Mouse (Mus musculus) myocyte (in vitro differentiated cells): ENCODE data around the gene Ngdn. TPM values are rescaled to one million over a fixed set of nuclear protein-coding genes. Genes with fewer than 3 reads are reported as not detected.
"Not testable (repeated sequence)": the region's sequence is repeated elsewhere in the genome, so short reads cannot be mapped to it uniquely, and the experiment has no call there.

Experiments used
- H3K27me3 ChIP-seq: one replicate; pipeline ENCODE4 v1.6.1; 2011; ENCODE audit not compliant: control insufficient read depth, insufficient read depth, insufficient read length
- H3K36me3 ChIP-seq: one replicate; pipeline ENCODE4 v1.6.1; 2011; ENCODE audit not compliant: control insufficient read depth, insufficient read depth
- H3K4me2 ChIP-seq: one replicate; pipeline ENCODE4 v1.6.1; 2011; ENCODE audit warnings: low read depth, control low read depth
- H3K4me3 ChIP-seq: one replicate; pipeline ENCODE4 v1.5.1; 2011; ENCODE audit warnings: mild to moderate bottlenecking, control low read depth, moderate library complexity
- H3K79me2 ChIP-seq: one replicate; pipeline ENCODE4 v1.6.1; 2011; ENCODE audit not compliant: control insufficient read depth, insufficient read depth
- H3ac ChIP-seq: one replicate; pipeline ENCODE4 v1.6.1; 2011; ENCODE audit not compliant: control insufficient read depth, insufficient read length
- CEBPB ChIP-seq: IDR thresholded peaks from 2 replicates; pipeline ENCODE4 v1.6.1; 2011; ENCODE audit warnings: mild to moderate bottlenecking, moderate library complexity; ENCODE audit not compliant: poor library complexity, insufficient read depth, severe bottlenecking
- E2F4 ChIP-seq: IDR thresholded peaks from one replicate; pipeline ENCODE4 v1.6.1; 2011; ENCODE audit warnings: mild to moderate bottlenecking, control low read depth, moderate library complexity; ENCODE audit not compliant: insufficient read depth
- MAX ChIP-seq: IDR thresholded peaks from one replicate; pipeline ENCODE4 v1.6.1; 2011; ENCODE audit warnings: low read depth, mild to moderate bottlenecking, control low read depth
- MYOD1 ChIP-seq, 3 experiments: IDR thresholded peaks; one replicate each; pipeline ENCODE4 v1.6.1; 2011; ENCODE audit warnings: control low read depth in 2 of 3, low read depth in 2 of 3, mild to moderate bottlenecking in 2 of 3, moderate library complexity in 1 of 3; ENCODE audit not compliant: insufficient read length in 2 of 3, control insufficient read depth in 1 of 3
- MYOG ChIP-seq, 3 experiments: IDR thresholded peaks; one replicate each; pipeline ENCODE4 v1.6.1; 2011; ENCODE audit warnings: control low read depth in 2 of 3, low read depth in 2 of 3, mild to moderate bottlenecking in 2 of 3; ENCODE audit not compliant: insufficient read length in 2 of 3, control insufficient read depth in 1 of 3, insufficient read depth in 1 of 3
- POLR2A ChIP-seq: IDR thresholded peaks from one replicate; pipeline ENCODE4 v1.6.1; 2011; ENCODE audit warnings: low read depth, mild to moderate bottlenecking, control low read depth, moderate library complexity; ENCODE audit not compliant: insufficient read length
- POLR2AphosphoS2 ChIP-seq: IDR thresholded peaks from one replicate; pipeline ENCODE4 v1.6.1; 2011; ENCODE audit warnings: low read depth, control low read depth; ENCODE audit not compliant: insufficient read length
- REST ChIP-seq: IDR thresholded peaks from one replicate; pipeline ENCODE4 v1.6.1; 2011; ENCODE audit warnings: mild to moderate bottlenecking, control low read depth, moderate library complexity; ENCODE audit not compliant: insufficient read depth, insufficient read length
- SRF ChIP-seq: IDR thresholded peaks from one replicate; pipeline ENCODE4 v1.6.1; 2011; ENCODE audit warnings: low read depth; ENCODE audit not compliant: control insufficient read depth, insufficient read length
- TCF12 ChIP-seq: IDR thresholded peaks from one replicate; pipeline ENCODE4 v1.6.1; 2011; ENCODE audit warnings: mild to moderate bottlenecking, control low read depth; ENCODE audit not compliant: poor library complexity, insufficient read depth, severe bottlenecking
- TCF3 ChIP-seq: IDR thresholded peaks from one replicate; pipeline ENCODE4 v1.6.1; 2011; ENCODE audit warnings: low read depth, control low read depth; ENCODE audit not compliant: insufficient read length
- USF1 ChIP-seq: IDR thresholded peaks from one replicate; pipeline ENCODE4 v1.6.1; 2011; ENCODE audit warnings: low read depth, mild to moderate bottlenecking, control low read depth, moderate library complexity
- polyA plus RNA-seq: library from polyadenylated mRNA; unstranded; fragments of >200 nt; fragmentation: generic; extraction: Trizol; gene quantifications from one replicate; pipeline ENCODE4 v1.2.1, GENCODE M21; 2012; ENCODE audit warnings: missing spikeins

The Ngdn gene
- polyA plus RNA-seq, 1 experiment: 39.4 TPM

DNA sequence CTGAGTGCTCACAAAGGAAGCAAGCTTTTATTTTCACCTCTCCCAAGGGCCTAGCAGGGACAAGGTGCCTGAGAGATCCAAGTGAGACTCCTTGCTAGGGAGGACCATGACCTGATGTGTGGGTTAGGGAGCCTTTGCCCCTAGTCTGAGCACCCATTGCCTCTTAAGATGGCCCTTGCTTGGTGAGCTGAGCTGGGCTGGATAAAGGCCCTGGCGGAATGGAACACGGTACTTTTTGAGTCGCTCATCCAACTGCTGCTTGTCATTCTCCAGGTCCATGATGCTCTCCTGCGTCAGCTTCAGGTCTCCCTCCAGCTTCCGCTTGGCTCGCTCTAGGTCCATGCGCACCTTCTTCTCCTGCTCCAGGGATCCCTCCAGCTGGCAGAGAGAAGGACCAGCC, 33.3 kb upstream of the Ngdn start:
- H3K36me3 ChIP-seq: no peaks in the 10 kb centered on the region
- H3K27me3 ChIP-seq: peaks cover 16% of the 10 kb centered on the region
- no peak overlapping the region for H3K4me2 ChIP-seq
- no peak for TF ChIP-seq E2F4
- TF ChIP-seq REST: no peak
- no peak for TF ChIP-seq SRF
- no peak for TF ChIP-seq TCF3
- TF ChIP-seq CEBPB: no peak
- TF ChIP-seq MYOG (IDR thresholded peaks at IDR 0.05; ENCODE audit: control insufficient read depth in 1 of 3, insufficient read depth in 1 of 3, insufficient read length in 2 of 3, low read depth in 2 of 3): no peak
- no peak for TF ChIP-seq POLR2A
- TF ChIP-seq MAX: no peak
- no peak overlapping the region for H3K4me3 ChIP-seq
- no peak overlapping the region for H3ac ChIP-seq
- H3K79me2 ChIP-seq: no peaks in the 10 kb centered on the region

DNA sequence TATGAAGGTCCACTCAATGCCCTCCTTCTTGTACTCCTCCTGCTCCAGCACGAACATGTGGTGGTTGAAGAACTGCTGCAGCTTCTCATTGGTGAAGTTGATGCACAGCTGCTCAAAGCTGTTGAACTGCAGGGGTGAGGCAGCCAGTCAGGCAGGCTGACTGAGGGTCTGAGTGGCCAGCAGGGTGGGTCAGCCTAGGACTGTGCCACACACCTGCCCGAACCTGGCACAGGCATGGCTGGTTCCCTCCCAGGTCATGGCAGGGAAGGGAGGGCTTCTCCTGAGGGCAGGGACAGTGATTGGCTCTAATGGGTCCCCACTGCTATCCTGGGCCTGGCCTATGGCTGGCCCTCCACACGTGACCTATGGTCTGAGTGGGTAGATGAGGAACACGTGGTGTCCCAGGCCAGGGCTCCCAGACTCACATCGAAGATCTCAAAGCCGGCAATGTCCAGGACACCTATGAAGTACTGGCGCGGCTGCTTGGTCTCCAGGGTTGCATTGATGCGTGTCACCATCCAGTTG, 26.8 kb upstream of the Ngdn start:
- not testable (repeated sequence) for H3K4me2 ChIP-seq, H3K4me3 ChIP-seq, H3K36me3 ChIP-seq, H3ac ChIP-seq, H3K79me2 ChIP-seq
- H3K27me3 ChIP-seq: peaks cover 23% of the 10 kb centered on the region

GRCm38 (mm10) chr14:54988882-54989281, 26.4 kb upstream of the Ngdn start:
- Histone ChIP-seq H3K36me3 (no peaks in the 10 kb centered on the region), H3K79me2 (no peaks in the 10 kb centered on the region), H3ac (no peak overlapping the region), H3K27me3 (peaks cover 23% of the 10 kb centered on the region), H3K4me2 (no peak overlapping the region), H3K4me3 (no peak overlapping the region)
- TF ChIP-seq MYOG (IDR thresholded peaks at IDR 0.05; ENCODE audit: control insufficient read depth in 1 of 3, insufficient read depth in 1 of 3, insufficient read length in 2 of 3, low read depth in 2 of 3) (no peak), SRF (no peak), POLR2AphosphoS2 (no peak), MYOD1 (IDR thresholded peaks at IDR 0.05; ENCODE audit: control insufficient read depth in 1 of 3, insufficient read length in 2 of 3, low read depth in 2 of 3) (no peak), MAX (no peak), TCF12 (no peak), POLR2A (no peak), TCF3 (no peak), E2F4 (no peak), REST (no peak)

GRCm38 (mm10) chr14:54989886-54990441, 25.3 kb upstream of the Ngdn start:
- Histone ChIP-seq H3K4me2 (no peak overlapping the region), H3K27me3 (peaks cover 20% of the 10 kb centered on the region), H3K36me3 (no peaks in the 10 kb centered on the region), H3ac (no peak overlapping the region), H3K4me3 (no peak overlapping the region), H3K79me2 (no peaks in the 10 kb centered on the region)
- no peak for TF ChIP-seq MYOD1 (IDR thresholded peaks at IDR 0.05; ENCODE audit: control insufficient read depth in 1 of 3, insufficient read length in 2 of 3, low read depth in 2 of 3)
- TF ChIP-seq POLR2AphosphoS2: no peak
- TF ChIP-seq E2F4: no peak
- TF ChIP-seq REST: no peak
- no peak for TF ChIP-seq TCF3
- TF ChIP-seq SRF: no peak
- no peak for TF ChIP-seq CEBPB
- TF ChIP-seq MYOG (IDR thresholded peaks at IDR 0.05; ENCODE audit: control insufficient read depth in 1 of 3, insufficient read depth in 1 of 3, insufficient read length in 2 of 3, low read depth in 2 of 3): no peak
- TF ChIP-seq TCF12: no peak
- TF ChIP-seq POLR2A: no peak
- TF ChIP-seq USF1: no peak
- no peak for TF ChIP-seq MAX

- Histone ChIP-seq H3K4me2 (peak overlapping the region; percentile 5), H3K4me3 (no peak overlapping the region), H3K36me3 (no peaks in the 10 kb centered on the region), H3K79me2 (no peaks in the 10 kb centered on the region), H3ac (no peak overlapping the region), H3K27me3 (peaks cover 18% of the 10 kb centered on the region)
- no peak for TF ChIP-seq CEBPB
- no peak for TF ChIP-seq TCF12
- no peak for TF ChIP-seq E2F4
- TF ChIP-seq MYOG (IDR thresholded peaks at IDR 0.05; ENCODE audit: control insufficient read depth in 1 of 3, insufficient read depth in 1 of 3, insufficient read length in 2 of 3, low read depth in 2 of 3): no peak
- TF ChIP-seq USF1: no peak
- no peak for TF ChIP-seq POLR2AphosphoS2
- TF ChIP-seq MAX: no peak
- TF ChIP-seq SRF: no peak
These were observed 23.1 kb upstream of the Ngdn start for GRCm38 (mm10) chr14:54992196-54992595.
